Mouse (Mus musculus) induced T-regulatory cell, adult 2 months (primary cell): ENCODE results near the gene Fgfr2.

Experiments used
- DNase-seq: peaks from one replicate; pipeline ENCODE4 v3.0.0-alpha.2; 2012; ENCODE audit warnings: low read depth

Fgfr2 gene

GRCm38 (mm10) chr7:131545701-131546385 lies 1577.3 kb downstream of the Fgfr2 start:
- DNase-seq = peak; percentile 18

DNA sequence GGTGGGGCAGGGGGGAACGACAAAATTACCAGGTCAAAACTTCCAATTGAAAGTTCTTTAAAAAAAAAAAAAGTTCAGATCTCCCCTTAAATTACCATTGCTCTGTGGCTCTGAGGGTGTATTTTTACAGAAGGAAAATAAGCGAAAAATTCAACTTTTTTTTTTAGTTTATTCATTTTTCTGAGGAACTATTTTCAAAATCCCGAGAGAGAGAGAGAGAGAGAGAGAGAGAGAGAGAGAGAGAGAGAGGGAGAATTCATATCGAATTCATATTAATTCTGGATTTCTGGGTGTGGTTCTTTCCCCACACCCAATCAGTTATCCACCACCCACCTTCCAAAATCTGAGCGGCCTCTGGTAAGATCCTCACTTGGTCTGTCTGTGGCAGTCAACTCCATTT lies 1578.3 kb downstream of the Fgfr2 start:
- DNase-seq = no peak

GRCm38 (mm10) chr7:131543623-131544481 lies 1579.3 kb downstream of the Fgfr2 start:
- DNase-seq = peak; percentile 45

- peak; percentile 47 for DNase-seq
Measured at GRCm38 (mm10) chr7:131542872-131543622, 1580.1 kb downstream of the Fgfr2 start.

DNA sequence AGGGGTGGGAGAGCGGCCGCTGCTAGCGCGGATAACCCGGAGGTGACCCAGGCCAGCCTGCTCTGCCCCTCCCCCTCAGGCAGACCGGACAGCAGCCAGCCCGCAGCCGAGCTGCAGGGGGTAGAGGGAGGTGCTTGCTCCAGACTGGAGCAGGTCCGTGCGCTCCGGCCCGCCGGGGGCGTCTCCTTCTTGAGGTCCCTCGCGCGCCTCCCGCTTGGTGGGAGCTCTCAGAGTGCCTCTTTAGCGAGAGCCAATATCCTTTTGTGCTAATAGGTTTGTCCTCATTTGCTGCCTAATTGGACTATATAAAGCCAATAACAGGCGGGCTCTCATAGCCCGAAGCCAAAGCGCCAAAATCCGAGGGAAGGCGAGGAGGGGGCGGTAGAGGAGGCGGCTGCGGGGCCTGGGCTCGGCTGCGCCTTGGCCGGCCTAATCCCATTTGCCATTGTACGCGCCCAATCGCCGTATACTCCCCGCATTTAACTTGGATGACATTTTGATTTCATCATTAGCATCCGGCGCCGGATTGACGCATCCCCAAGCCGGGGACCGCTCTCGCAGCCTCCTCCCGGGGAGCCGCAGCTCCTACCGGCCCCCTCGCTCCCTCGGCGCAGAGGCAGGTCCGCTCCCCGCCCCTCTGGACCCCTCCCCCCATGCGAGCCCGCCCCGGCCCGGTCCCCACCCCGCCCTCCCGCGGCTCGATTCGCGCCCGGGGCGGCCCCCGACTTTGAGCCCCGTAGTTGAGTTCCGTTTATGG lies 1580.9 kb downstream of the Fgfr2 start, which contains the start of gene Hmx3:
TSS of gene Hmx3 (plus strand) at position 753 of the 757 bp plus-strand sequence.
- DNase-seq = peak; percentile 48

GRCm38 (mm10) chr7:131541184-131542114 lies 1581.7 kb downstream of the Fgfr2 start:
- peak; percentile 44 for DNase-seq

GRCm38 (mm10) chr7:131539979-131540378 lies 1583.2 kb downstream of the Fgfr2 start:
- peak; percentile 88 for DNase-seq

DNA sequence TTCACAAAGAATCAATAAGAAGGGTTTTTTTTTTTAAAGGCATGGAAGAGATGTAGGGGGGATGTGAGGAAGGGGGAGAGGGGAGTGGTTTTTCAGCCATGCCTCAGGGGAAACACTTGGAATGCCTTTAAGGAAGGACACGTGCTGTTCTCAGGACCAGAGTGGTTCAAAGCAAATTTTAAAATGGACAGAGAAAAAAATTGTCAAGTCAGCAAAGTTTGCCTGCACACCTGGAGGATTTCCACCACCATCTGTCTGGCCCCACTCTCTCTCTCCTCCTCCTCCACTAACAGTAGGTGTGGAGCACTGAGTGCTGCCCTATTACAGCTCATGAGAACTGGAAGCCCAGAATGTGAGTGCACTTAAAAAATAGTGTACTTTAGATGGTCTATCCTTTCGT lies 1619.4 kb downstream of the Fgfr2 start:
- no peak for DNase-seq

DNA sequence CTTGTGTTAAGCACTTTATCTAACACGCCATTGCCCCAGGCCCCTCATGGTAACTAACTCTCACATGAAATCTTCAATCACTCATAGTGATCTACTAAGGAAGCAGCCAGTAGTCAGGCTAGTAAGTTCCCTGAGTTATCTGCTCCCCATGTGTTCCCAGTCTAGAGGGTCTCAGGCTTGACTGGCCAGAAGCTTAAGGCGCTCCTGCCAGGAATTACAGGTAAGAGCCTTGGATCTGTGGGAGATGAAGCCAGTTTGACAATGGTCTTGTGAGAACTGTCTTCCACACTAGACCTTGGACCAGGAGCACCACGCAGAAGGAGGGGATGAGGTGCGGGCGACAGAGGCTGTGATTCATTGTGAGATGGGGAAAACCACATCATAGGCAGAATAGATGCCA lies 1644.7 kb downstream of the Fgfr2 start:
- DNase-seq = no peak

- no peak for DNase-seq
Measured at GRCm38 (mm10) chr7:131477140-131477539, 1646.0 kb downstream of the Fgfr2 start.

DNA sequence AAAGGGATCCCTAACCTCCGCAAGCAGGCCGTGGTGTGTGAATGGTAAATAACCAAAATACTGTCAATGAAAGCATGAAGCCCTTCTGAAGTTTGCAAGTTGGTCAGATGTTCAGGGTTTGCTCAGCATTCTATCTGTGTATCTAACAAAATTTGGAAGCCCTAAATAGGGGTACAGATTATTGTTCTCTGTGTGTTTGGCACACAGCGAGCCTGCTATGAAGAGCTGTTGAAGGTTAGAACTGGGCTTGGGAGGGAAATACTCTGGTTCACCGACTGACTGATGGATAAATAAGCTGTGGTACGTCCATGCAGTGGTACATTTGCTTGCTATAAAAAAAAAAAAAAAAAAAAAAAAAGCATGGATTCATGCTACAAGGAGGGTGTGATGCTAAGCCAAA lies 1651.6 kb downstream of the Fgfr2 start:
- DNase-seq = no peak

DNA sequence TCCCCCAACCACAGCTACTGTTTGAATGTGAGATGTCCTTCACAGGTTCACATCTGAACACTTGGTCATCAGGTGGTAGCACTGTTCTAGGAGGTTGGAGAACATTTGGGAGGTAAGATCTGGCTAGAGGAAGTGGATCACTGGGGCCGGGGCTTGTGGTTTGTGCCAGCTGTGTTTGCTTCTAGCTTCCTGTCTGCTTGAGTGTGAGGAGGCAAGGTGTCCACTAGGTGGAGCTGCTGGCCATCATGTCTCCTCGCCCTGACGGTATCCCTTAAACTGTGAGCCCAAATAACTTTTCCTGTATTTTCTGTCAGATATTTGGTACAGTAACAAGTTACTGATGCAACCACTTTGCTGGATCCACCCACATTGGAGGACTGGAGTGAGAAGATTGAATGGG lies 1653.6 kb downstream of the Fgfr2 start:
- peak; percentile 56 for DNase-seq

DNA sequence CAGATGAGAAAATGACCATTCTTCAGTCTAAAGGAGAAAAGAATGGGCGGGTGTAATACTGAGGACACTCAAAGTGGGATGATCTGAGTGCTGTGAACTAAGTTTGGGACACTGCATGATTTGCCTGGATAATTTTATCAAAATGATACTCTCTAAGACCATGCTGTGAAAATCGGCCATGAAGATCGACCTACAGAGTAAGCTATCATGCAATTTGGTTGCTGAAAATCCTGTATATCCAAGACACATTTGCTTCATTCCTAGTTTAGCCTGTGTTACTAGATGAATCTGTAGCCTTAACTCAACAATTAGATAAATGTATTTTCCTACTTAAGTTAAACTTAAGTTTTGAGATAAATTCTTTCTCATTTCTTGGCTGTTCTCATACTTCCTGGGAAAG lies 1655.8 kb downstream of the Fgfr2 start:
- DNase-seq = no peak

- no peak for DNase-seq
Measured at GRCm38 (mm10) chr7:131465735-131466134, 1657.4 kb downstream of the Fgfr2 start.

- no peak for DNase-seq
Measured at GRCm38 (mm10) chr7:131465117-131465601, 1658.0 kb downstream of the Fgfr2 start.

GRCm38 (mm10) chr7:131456714-131457113 lies 1666.4 kb downstream of the Fgfr2 start:
- no peak for DNase-seq

DNA sequence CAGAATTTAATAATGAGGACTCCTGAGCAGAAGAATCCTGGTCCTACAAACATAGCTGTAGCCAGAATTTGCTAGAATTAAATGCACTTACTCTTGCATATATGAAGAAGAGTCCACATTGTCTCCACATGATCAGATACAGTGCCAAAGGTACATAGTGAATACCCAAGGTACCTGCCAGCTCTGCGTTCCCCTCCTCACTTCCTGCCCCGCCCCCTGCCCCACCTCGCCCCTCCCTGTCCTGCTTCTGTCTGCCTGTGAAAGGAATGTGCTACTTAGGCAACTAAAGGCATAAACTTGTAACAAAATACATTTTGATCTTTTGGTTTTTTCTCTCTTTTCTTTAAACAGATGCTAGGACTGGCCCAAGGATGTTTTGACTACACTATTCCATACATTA lies 1686.1 kb downstream of the Fgfr2 start:
- no peak for DNase-seq

DNA sequence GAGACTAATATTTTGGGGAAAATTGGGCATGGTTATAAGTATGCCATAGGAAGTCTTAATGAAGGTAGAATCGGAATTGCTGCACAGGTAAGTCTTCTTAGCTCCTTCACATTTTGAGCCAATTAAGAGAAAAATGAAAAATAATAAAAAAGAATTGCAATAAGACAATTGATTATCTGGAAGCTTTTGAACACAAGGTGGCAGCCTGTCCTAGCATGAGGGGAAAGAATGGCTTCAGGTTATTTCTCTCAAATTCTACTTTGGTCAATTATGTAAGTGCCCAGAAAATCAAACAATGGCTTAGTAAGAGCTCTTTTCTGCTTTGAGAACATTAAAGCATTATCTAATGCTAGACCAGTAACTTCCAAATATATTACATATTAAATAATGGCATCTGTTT lies 1688.9 kb downstream of the Fgfr2 start:
- DNase-seq = no peak

DNA sequence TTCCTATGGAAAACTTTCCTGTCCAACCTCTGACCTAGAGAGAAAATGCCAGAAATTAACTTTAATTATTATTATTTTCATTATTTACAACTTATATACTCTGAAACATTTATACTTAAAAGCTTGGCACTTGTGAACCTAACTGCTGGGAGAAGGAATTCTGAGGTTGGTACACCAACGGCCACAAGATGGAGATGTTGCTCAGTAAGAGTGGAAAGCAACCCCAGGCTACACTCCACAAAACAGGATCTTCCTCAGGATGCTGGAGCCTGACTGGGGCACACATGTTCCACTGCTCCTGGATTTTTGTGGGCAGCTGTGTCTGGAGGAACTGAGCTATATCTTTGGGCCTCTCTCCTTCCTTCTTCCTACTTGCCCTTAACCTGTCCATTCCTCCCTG lies 1690.9 kb downstream of the Fgfr2 start:
- no peak for DNase-seq

GRCm38 (mm10) chr7:131427331-131427730 lies 1695.8 kb downstream of the Fgfr2 start:
- no peak for DNase-seq

DNA sequence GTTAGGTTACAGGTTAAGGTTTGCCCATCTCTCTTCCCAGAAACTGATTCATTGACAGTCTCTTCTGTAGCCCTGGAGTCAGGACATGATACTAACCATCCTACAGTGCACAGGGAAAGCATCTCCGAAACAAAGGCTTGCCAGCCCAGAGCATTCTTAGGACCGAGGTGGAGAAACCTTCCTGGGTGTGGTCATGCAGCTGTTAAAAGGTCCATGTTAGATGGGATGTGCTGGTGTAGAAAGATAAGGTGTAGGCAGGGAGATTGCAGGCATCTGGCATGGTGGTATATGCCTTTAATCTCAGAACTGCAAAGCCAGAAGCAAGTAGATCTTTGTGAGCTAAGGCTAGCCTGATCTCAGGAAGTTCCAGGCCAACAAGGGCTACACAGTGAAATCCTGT lies 1698.2 kb downstream of the Fgfr2 start:
- no peak for DNase-seq
